Mouse (Mus musculus): ENCODE data around the gene Pak7.

Pak7 gene

DNA sequence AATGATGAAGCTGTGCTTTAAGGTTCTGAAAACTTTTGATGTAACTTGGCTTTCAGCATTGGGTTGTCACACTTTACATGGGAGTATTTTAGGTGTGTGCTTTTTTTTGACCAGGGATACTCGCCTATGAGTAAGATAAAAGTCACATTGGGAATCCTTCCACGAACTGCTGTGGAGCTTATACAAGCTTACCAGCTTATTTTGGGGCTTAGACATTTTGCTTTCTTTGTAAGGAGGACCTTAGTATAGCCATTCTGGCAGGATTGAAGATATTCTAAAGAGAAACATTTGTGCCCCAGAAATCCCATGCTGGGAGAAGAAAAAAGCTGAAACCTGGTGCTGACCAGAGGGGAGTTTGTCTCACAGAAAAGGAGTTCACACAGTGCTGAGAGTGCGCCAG lies 212.7 kb downstream of the Pak7 start:
- DNase-seq (ENCODE audit: low spot score in 2 of 2) = no peak

DNA sequence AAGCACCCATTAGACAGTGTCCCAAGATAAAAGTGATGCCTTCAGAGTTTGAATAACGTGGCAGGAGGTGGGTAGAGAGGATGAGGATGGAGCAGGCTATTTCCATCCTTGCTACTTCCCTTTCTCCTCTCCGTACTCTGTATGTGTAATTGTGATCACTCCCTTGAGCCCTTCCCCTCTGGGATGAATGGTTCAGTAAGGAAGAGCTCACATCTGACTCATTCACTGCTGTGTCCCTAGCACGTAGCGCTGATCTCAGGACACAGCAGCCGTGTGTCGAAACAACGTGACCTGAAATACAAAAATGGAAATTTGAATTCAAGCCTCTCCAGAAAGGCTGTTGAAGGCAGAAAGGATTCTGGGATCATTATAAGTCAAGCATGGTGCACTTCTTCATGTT lies 237.0 kb downstream of the Pak7 start:
- no peak for DNase-seq (ENCODE audit: low spot score in 2 of 2)

DNA sequence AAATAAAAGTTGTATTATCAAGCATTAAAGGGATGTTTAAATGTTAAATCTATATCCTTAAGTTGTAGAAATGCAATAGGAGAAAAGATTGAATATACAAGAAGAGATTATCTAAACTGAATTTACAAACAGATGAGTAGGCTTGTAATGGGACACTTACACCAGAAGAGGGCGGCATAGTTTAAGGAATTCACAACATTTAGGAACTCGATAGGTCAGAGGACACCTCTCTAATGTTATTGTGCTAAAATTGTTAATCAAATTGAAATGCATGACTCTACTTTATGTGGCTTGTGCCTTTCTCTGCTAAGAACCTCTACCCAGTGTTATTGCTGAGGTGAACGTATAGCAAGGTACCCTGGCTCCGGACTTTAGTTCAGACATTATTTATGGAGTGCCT lies 238.2 kb downstream of the Pak7 start:
- DNase-seq (ENCODE audit: low spot score in 2 of 2) = no peak

DNA sequence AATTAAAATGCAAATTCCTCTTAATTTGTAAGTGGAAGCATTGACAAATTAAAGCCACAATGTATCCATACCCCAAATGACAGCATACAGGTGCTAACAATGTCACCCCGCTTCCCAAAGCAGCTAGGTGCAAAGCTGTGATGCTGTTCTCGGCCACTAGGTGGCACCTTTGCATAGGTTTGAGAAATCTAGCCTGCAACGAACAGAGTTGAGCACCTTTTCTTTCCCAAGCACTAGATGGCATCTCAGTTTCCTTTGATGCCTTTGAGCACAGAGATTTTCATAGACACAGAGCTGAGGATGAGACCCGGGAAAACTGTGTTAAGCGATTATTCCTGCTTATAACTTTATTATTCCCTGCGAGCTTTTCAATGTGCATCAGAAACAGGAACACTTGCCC lies 238.8 kb downstream of the Pak7 start:
- DNase-seq (ENCODE audit: low spot score in 2 of 2) = peak; percentile 5 to 53

GRCm38 (mm10) chr2:136140807-136141206 lies 247.0 kb downstream of the Pak7 start:
- DNase-seq (ENCODE audit: low spot score in 2 of 2) = no peak

GRCm38 (mm10) chr2:136139159-136140069 lies 248.4 kb downstream of the Pak7 start:
- no peak for DNase-seq (ENCODE audit: low spot score in 2 of 2)

GRCm38 (mm10) chr2:136138451-136138850 lies 249.3 kb downstream of the Pak7 start:
- DNase-seq (ENCODE audit: low spot score in 2 of 2) = no peak

DNA sequence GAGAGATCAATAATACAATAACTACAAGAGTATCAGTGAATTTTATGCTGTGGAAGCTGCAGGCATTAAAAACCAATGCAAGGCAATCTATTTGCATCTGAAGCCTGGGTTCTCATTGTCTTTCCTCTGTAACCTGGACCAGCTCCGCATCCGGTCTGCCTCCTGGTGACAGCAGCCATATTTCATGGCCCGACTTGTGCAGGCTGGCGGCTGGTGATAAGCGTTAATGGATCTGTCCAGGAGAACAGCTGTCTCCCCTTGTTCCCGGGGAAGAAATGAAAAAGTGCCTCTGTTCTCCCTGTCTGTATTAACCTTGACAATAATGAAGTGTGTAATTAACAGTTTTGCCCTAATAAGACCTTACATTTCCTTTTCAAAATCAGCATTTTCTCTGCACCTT lies 265.9 kb downstream of the Pak7 start:
- DNase-seq (ENCODE audit: low spot score in 2 of 2) = no peak

DNA sequence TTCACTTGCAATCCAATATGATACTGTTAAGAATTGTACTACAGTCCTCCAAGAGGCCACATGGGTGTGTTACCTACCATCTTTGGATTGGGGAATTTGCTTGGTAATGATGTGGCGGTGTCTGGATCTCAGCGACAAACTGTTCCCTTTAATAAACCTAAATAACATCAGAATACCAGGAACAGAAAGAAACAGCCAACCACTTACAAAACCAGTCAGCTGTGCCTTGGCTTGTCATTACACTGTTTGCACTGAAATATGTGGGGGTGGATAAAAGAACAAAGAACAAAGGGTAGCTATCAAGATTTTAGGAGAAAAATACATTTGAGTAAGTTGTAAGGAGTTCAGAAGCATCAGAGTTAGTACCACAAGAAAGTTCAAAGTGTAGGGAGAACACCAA lies 269.8 kb downstream of the Pak7 start:
- no peak for DNase-seq (ENCODE audit: low spot score in 2 of 2)

DNA sequence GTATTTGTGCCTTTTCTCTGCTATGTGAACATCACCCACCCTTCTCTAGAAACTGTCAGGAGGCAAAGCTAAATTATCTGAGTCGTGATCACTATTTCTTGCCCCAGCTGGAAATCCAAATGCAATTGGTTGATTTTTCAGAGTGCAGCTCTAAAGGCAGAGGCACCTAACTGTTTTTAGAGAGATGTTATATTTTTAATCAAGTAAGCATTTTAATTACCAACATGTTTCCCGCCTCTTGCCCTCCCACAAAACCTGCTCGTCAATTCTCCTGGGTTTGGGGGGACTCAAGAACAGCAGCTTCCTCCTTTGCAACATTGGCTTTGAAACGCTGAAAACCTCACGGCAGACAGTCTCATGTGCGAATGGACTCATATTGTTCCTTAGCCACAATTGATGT lies 274.4 kb downstream of the Pak7 start:
- no peak for DNase-seq (ENCODE audit: low spot score in 2 of 2)

- no peak for DNase-seq (ENCODE audit: low spot score in 2 of 2)
Measured at GRCm38 (mm10) chr2:136109038-136109363, 278.8 kb downstream of the Pak7 start.

- DNase-seq (ENCODE audit: low spot score in 2 of 2) = no peak
Measured at GRCm38 (mm10) chr2:136108124-136109037, 279.4 kb downstream of the Pak7 start.

GRCm38 (mm10) chr2:136107597-136107996 lies 280.2 kb downstream of the Pak7 start:
- DNase-seq (ENCODE audit: low spot score in 2 of 2) = no peak

DNA sequence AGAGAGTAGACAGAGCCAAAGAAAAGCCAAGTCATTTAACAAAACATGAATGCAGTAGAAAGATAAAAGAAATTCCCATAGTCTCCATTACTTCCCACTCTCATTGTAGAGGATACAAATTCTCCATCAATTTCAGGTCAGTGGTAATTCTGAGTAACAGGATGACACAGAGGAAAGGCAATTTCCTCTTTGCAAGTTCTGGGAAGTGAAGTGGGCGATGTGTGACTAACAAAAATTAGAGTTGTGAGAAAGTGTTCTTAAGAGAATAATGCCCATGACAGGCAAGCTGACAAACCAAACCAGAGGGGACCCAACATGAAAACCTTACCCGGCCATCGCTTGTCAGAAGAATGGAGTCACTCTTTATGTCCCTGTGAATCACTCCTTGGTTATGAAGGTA lies 290.6 kb downstream of the Pak7 start:
- no peak for DNase-seq (ENCODE audit: low spot score in 2 of 2)

- no peak for DNase-seq (ENCODE audit: low spot score in 2 of 2)
Measured at GRCm38 (mm10) chr2:136095978-136096377, 291.8 kb downstream of the Pak7 start.

GRCm38 (mm10) chr2:136064356-136064755 lies 323.4 kb downstream of the Pak7 start:
- no peak for DNase-seq (ENCODE audit: low spot score in 2 of 2)

DNA sequence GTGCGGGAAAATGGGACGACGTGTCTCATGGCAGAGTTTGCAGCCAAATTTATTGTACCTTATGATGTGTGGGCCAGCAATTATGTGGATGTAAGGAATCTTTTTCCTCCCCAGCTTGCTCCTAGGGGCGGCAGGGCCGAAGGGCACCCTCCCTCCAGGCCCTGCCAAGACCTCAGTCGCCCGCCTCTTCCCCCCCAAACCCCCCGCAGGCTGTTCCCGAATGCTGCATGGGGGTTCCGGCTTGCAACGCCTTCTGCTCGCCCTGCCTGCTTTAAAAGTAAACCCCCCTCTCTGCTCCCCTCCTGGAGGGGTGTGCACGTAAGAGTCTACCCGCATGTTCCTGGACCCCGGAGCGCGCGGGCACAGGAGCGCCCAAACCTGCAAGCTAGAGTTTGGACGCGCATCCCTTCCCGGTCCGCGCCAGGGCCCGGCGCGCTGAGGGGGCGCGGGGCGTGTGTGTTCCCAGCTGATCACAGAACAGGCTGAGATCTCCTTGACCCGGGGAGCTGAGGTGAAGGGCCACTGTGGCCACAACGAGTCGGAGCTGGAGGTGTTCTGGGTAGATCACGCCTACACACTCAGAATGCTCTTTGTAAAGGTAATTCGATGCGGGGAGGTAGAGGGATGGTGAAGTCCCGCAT lies 328.6 kb downstream of the Pak7 start:
- no peak for DNase-seq (ENCODE audit: low spot score in 2 of 2)

- DNase-seq (ENCODE audit: low spot score in 2 of 2) = no peak
Measured at GRCm38 (mm10) chr2:136058398-136058797, 329.4 kb downstream of the Pak7 start.

GRCm38 (mm10) chr2:136057861-136058331 lies 329.9 kb downstream of the Pak7 start:
- no peak for DNase-seq (ENCODE audit: low spot score in 2 of 2)

DNA sequence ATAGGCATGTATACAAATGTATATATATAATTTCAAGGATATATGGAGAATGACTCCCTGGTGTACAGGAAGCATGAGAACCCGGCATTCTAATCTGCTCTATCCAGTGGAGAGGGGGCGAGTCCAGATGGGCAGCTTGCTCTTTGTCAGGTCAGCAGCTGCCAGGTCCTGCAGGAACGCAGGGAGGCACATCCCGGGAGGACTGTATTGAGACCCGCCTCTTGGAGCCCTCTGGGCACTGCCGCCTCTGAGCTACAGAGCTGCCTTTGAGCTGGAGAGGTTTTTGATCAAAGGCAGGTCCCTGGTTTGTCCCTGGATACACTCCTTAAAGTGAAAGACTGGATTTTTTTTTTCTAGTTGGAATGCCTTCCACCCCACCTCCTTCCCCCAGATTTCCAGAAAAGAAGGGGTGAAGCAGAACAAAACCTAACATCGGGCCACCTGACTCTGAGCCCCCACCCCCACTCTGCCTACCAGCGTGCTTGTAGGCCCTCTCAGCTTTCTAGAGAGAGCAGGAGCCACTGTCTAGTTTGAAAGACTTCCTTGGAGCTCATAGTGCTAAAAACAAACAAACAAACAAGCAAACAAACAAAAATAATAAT lies 336.0 kb downstream of the Pak7 start, which contains the start of gene Lamp5:
Gene Lamp5 (plus strand): TSS at position 552 of the 602 bp plus-strand sequence.
- no peak for DNase-seq (ENCODE audit: low spot score in 2 of 2)

GRCm38 (mm10) chr2:136050793-136051615 lies 336.8 kb downstream of the Pak7 start:
- no peak for DNase-seq (ENCODE audit: low spot score in 2 of 2)

Data from thymus, postnatal 10 days (tissue).